Mouse (Mus musculus): ENCODE measurements around the gene Hist1h2bp. TPM values are rescaled to one million over a fixed set of nuclear protein-coding genes. Genes with fewer than 3 reads are reported as not detected.

Hist1h2bp gene
- total and polyA plus RNA-seq, 3 experiments, result 0.60 to 510 (median 3.6) TPM

GRCm38 (mm10) chr13:21789925-21790324 lies 2.7 kb downstream of the Hist1h2bp start:
- Histone ChIP-seq H3K9ac (ENCODE audit: insufficient read depth, low read depth) (no peak overlapping the region), H3K79me2 (replicated peaks; ENCODE audit: control insufficient read depth, extremely low read depth, insufficient read depth, poor library complexity, severe bottlenecking) (no peaks in the 10 kb centered on the region), H3K4me1 (ENCODE audit: control insufficient read depth in 1 of 2, insufficient read depth in 2 of 2) (peaks cover 0 to 21% of the 10 kb centered on the region in 2 experiments; a peak in 2 of 4 replicates), H3K36me3 (replicated peaks in 1 of 2; ENCODE audit: control insufficient read depth in 1 of 2, insufficient read depth in 1 of 2, low read length in 1 of 2) (no peaks in the 10 kb centered on the region), H3K4me3 (replicated peaks in 1 of 3; ENCODE audit: low read depth in 2 of 3, low read length in 2 of 3, poor library complexity in 1 of 3) (no peak overlapping the region), H3K27me3 (replicated peaks) (no peaks in the 10 kb centered on the region), H3K9me3 (replicated peaks; ENCODE audit: low read length) (no peaks in the 10 kb centered on the region), H3K27ac (ENCODE audit: insufficient read depth, low read depth) (no peak overlapping the region), H3K4me2 (ENCODE audit: insufficient read depth, low read depth, poor library complexity, severe bottlenecking) (no peak overlapping the region)
- dilution Hi-C loops (cut with MboI; ENCODE audit: extremely low pct_ligation_motif_present, extremely low pct_unique_long_range_greater_than_20kb, low sequenced_read_pairs), result no loop called here
- DNase-seq (ENCODE audit: extremely low read depth), result no peak
- in situ Hi-C loops (cut with MboI; ENCODE audit: low pct_ligation_motif_present, low pct_unique_long_range_greater_than_20kb, low sequenced_read_pairs), result no loop called here
- TF ChIP-seq PAX5 (IDR thresholded peaks at IDR 0.05; ENCODE audit: low read length) (no peak), POLR2A (IDR thresholded peaks at IDR 0.05; ENCODE audit: low read depth, low read length) (no peak), EP300 (IDR thresholded peaks at IDR 0.05; ENCODE audit: low read length) (no peak), USF1 (IDR thresholded peaks at IDR 0.05; ENCODE audit: low read depth, low read length) (no peak), CTCF (conservative IDR thresholded peaks at IDR 0.05 in 1 of 2, IDR thresholded peaks at IDR 0.05 in 1 of 2; ENCODE audit: low read depth in 2 of 2, low read length in 2 of 2) (no peak), MAX (IDR thresholded peaks at IDR 0.05; ENCODE audit: low read length) (no peak), RCOR1 (conservative IDR thresholded peaks at IDR 0.05; ENCODE audit: low read depth, low read length) (no peak), USF2 (conservative IDR thresholded peaks at IDR 0.05; ENCODE audit: low read depth, low read length) (no peak), HCFC1 (IDR thresholded peaks at IDR 0.05; ENCODE audit: low read depth, low read length) (no peak), MEF2A (IDR thresholded peaks at IDR 0.05; ENCODE audit: borderline replicate concordance, low read depth, low read length) (no peak), POLR2AphosphoS2 (IDR thresholded peaks at IDR 0.05; ENCODE audit: low read depth, low read length) (no peak), RAD21 (IDR thresholded peaks at IDR 0.05; ENCODE audit: low read depth, low read length) (no peak), SMC3 (IDR thresholded peaks at IDR 0.05; ENCODE audit: low read depth, low read length) (no peak), MAZ (IDR thresholded peaks at IDR 0.05; ENCODE audit: low read depth, low read length) (no peak)

DNA sequence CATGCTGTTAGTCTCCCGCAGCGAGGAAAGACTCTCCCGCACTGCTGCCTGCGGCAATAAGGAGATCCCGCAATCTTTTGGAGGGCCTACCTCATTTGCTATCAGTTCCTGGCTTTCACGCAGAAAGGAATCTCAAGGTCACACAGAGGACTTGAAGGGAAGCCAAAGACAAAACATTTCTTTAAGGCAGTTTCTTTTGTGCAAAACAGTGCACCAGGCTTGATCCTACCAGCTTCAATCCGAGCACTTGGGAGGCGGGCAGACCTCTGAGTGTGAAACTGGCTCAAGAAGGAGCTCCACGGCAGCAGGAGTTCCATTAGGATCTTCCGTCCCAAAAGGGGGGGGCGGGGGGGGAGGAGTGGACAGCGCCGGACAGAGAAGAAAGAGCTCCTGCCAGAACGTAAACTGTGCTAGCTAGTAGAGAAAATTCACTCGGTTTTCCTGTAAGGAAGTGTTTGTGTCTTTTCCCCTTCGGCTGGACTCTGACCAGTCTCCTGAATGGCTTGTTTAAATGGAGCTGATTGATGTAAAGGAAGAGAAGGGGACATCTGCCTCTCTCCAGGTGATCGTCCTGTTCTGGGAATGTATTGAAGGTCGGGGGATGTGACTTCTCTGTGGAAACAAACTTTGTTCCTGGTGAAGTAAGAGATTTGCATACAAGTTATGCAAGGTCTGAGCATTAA lies 3.5 kb downstream of the Hist1h2bp start:
- Histone ChIP-seq H3K4me1 (ENCODE audit: control insufficient read depth in 1 of 2, insufficient read depth in 2 of 2) (peaks cover 0 to 14% of the 10 kb centered on the region in 2 experiments; a peak in 2 of 4 replicates), H3K9ac (ENCODE audit: insufficient read depth, low read depth) (no peak overlapping the region), H3K27ac (ENCODE audit: insufficient read depth, low read depth) (no peak overlapping the region), H3K9me3 (replicated peaks; ENCODE audit: low read length) (no peaks in the 10 kb centered on the region), H3K4me3 (replicated peaks in 1 of 3; ENCODE audit: low read depth in 2 of 3, low read length in 2 of 3, poor library complexity in 1 of 3) (no peak overlapping the region), H3K79me2 (replicated peaks; ENCODE audit: control insufficient read depth, extremely low read depth, insufficient read depth, poor library complexity, severe bottlenecking) (no peaks in the 10 kb centered on the region), H3K27me3 (replicated peaks) (no peaks in the 10 kb centered on the region), H3K36me3 (replicated peaks in 1 of 2; ENCODE audit: control insufficient read depth in 1 of 2, insufficient read depth in 1 of 2, low read length in 1 of 2) (no peaks in the 10 kb centered on the region), H3K4me2 (ENCODE audit: insufficient read depth, low read depth, poor library complexity, severe bottlenecking) (no peak overlapping the region)
- dilution Hi-C loops (cut with MboI; ENCODE audit: extremely low pct_ligation_motif_present, extremely low pct_unique_long_range_greater_than_20kb, low sequenced_read_pairs) (no loop called here), in situ Hi-C loops (cut with MboI; ENCODE audit: low pct_ligation_motif_present, low pct_unique_long_range_greater_than_20kb, low sequenced_read_pairs) (no loop called here)
- TF ChIP-seq BHLHE40 (IDR thresholded peaks at IDR 0.05; ENCODE audit: low read depth, low read length) (no peak), USF1 (IDR thresholded peaks at IDR 0.05; ENCODE audit: low read depth, low read length) (no peak), SMC3 (IDR thresholded peaks at IDR 0.05; ENCODE audit: low read depth, low read length) (no peak)
- no peak for DNase-seq (ENCODE audit: extremely low read depth)

Measured in CH12.LX (cell line).